Mouse (Mus musculus) mouse trophoblast stem cell (cell line): ENCODE measurements around the gene Vmn2r91.
"Not testable (repeated sequence)": the region's sequence is repeated elsewhere in the genome, so short reads cannot be mapped to it uniquely, and the experiment has no call there.

Experiments
- in situ Hi-C, 2 experiments: fragments of 300-500 bp; cut with MseI, MboI; formaldehyde crosslinking; loops; 2 replicates in 1 of 2; 3 replicates in 1 of 2; pipeline ENCODE4 v1.15.1; 2025

Gene Vmn2r91

GRCm38 (mm10) chr17:18084716-18085115, at the start of gene Vmn2r91:
Vmn2r91 (plus strand) TSS chr17:18085016.
- in situ Hi-C loops = not testable (repeated sequence)

DNA sequence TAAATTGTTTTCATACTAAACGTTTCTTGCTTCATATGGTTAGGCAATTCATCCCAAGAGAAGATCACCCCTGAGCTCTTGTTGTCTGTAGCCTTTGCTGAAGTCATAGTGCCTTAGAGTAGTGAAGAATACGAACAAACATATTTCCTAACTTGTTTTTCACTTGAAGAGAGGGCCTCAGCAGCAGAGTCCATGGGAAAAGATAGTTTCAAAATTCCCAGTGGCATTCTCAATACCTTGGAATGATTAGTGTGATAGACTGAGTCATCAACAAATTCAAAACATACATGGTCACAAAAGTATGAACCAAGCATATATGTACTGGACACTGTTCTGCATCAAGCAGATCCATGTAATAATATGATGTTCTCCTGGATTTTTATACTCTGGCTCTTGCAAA, 35.7 kb upstream of the Vmn2r91 start, which contains the start of gene Vmn2r124:
Gene Vmn2r124, plus strand, starts transcription at position 301 of the 400 bp plus-strand sequence.
- in situ Hi-C loops = no loop called here

DNA sequence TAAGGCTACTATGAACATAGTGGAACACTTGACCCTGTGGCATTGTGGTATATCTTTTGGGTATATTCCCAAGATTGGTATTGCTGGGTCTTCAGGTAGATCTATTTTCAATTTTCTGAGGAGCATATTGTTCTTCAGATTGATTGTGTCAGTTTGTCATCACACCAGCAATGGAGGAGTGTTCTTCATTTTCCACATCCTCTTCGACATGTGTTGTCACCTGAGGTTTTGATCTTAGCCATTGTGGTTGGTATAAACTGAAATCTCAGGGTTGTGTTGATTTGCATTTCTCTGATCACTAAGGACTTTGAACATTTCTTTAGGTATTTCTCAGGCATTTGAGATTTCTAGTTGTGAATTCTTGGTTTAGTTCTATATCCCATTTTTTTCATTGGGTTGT, 10.8 kb downstream of the Vmn2r91 start:
- in situ Hi-C loops = not testable (repeated sequence)

- in situ Hi-C loops = loop anchor here in 1 of 2 experiments (10.0 kb wide), 1 partner anchor 73 kb away; no protein-coding TSS in a partner anchor
Measured at GRCm38 (mm10) chr17:18102265-18102664, 17.4 kb downstream of the Vmn2r91 start.

DNA sequence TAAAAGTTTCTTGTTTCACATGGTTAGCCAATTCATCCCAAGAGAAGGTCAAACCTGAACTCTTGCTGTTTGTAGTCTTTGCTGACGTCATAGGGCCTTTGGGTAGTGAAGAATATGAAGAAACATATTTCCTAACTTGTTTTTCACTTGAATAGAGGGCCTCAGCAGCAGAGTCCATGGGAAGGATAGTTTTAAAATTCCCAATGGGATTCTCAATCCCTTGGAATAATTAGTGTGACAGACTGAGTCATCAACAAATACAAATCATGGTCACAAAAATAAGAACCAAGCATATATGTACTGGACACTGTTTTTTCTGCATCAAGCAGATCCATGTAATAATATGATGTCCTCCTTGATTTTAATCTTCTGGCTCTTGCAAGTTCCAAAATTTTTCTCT, 66.8 kb downstream of the Vmn2r91 start, which contains the start of gene Vmn2r92:
Gene Vmn2r92, plus strand, starts transcription at position 301 of the 400 bp plus-strand sequence.
- in situ Hi-C loops = not testable (repeated sequence)

- in situ Hi-C loops = not testable (repeated sequence)
Measured at GRCm38 (mm10) chr17:18161194-18161593, 76.4 kb downstream of the Vmn2r91 start.
